Mouse (Mus musculus) layer of hippocampus, postnatal 10 days (tissue): ENCODE results near the gene Crtam. TPM values are rescaled to one million over a fixed set of nuclear protein-coding genes. Genes with fewer than 3 reads are reported as not detected.

Experiments used
- DNase-seq, 2 experiments: peaks; one replicate each; pipeline ENCODE4 v3.0.0; 2021; ENCODE audit warnings: low spot score in 2 of 2
- long read RNA-seq: library from polyadenylated mRNA; stranded (forward); transcript quantifications from one replicate; pipeline ENCODE4 v2.0.0, GENCODE M21; 2023
- total RNA-seq, 2 experiments: library from RNA; stranded (reverse); gene quantifications; 2 replicates each; pipeline ENCODE4 v1.2.3; 2021

Crtam gene
- total RNA-seq: not detected
- long read RNA-seq: 0 reads

DNA sequence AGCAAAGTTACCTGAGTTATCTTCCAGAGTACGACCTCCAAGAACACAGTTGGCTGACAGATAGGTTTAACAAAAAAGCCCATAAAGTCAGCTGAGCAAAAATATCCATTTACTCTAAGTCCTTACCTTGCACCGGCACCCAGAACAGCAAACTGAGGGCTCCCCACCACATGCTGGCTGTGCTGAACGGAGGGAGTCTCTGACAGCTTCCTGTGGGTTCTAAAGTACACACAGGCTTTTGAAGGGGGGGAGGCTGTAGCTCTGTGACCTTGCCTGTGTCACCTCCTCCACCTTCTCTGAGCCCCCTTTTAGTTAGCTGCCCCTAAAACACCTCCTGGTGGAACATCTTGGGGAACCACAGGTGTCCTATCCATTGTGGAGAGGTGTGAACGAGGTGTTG lies at the start of gene Crtam:
Crtam (minus strand) TSS at position 214 of the 400 bp plus-strand sequence.
- DNase-seq: no peak

DNA sequence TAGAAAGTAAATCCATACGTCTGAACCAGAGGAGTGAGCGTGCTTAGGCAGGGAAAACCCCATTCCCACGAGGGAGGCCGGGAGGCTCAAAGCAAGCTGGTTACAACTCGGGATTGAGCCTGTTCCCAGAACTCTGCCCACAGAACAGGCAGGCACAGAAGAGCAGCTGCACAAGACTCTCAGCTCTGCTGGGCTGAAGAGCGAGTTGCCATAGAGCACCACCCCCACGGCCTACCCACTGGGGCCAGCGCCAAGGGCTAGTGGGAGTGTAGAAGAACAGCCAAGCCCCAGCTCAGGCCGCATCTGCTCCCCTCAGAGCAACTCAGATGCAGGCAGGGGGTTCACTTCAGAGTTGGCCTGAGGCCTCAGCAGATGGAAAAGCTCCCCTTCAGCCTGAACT lies 49.7 kb upstream of the Crtam start:
- peak; percentile 76 to 82 for DNase-seq

DNA sequence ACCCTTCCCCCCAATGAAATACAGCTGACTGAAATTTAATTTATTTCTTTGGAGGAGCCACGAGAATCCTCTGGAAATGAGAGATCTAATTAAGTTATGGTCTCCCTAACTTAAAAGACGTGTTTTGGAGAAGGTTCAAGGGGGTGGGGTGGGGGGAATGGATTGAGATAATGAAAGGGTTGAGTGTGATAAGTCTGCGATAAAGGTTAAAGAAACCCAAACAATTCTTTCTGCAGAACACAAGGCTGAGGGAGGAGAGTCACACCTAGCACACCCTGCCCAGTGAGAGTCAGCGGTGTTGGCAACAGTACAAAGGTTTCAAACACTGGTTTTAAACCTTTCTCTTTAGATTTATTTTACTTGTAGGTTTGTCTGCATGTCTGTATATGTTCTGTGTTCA lies 49.0 kb upstream of the Crtam start:
- DNase-seq: no peak

DNA sequence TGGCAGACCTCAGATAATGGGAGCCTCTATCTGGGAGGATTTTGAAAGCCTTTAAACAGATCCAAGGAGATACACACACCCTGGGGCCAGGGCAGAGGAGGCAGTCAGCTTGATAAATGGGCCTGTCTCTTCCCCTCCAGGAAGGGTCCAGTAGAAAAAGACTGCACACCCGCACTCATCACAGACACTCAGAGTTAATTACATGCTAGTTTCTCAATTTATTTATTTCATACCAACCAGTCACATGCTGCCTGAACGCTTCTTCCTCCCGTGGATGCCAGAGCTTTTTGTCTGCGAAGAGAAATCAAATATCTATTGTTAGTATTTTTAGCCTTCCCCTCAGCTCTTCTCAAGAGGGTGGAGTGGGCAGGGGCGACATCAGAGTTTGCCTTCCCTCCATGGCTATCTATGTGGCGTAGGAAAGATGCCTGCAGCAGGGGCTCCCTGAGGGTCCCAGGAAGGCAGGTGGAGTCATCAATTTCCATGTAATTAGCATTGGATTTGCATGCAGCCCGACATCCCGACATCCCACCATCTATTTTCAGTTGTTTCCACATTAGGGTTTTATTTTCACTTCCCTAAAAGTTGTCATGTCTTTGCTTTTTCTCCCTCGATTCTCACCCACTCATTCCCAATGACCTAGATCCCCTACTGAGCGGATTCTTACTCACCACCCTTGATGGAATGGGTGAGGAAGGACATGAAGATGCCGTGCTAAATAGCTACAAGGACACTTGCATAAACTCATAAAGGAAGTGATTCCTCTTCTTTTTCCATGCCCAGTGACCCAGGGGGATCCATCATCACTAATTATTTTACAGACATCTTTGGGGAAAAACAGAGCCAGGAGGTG lies 46.9 kb upstream of the Crtam start:
- DNase-seq: no peak

DNA sequence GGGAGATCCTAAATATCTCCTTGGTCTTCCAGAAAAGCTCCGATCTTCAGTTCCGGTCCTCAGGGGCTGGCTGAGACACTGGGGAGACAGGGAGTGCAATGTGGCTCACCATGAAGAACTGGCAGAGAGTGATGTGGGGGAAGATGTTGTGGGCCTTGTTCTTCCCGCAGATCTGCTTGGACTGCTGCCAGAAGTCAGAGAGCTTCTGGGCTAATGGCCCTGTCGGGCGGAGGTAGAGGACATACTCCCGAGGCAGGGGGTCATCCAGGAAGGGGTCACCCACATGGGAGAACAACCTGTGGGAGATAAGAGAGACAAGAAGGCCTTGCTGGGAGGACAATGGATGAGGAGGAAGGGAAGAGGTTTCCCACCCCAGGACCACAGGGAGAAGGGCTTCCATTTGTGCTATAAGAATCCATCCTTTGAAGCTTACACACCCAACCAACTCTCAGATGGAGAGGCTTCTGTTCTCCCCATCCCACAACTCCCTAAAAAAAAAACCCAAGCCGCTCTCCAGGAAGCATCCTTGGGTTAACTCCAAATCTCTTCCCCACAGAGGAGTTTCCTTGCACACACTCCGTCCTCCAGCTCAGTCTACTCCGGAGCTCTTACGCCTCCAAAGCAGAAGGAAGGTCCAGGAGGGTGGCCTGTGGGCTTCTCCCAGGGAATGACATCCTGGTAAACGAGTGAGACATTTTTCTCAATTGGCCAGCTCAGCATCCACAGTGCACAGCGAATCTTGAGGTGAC lies 46.1 kb upstream of the Crtam start:
- no peak for DNase-seq

DNA sequence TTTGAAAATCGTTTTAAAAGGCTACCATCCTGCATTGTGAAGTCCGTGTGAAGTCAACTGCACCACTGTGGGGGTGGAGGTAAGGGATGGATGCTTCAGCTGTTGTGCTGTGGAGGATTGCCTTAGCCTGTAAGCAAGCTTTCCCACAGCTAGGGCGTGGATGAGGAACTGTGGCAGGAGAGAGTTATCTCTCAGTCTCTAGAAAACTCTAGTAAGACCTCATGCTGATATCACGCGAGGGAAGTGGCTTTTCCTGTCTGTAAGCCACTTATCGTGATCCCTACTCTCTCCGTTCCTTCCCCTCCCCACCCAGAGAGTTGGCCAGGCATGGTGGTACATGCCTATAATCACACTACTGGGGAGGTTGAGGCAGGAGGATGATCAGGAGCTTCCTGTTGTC lies 44.9 kb upstream of the Crtam start:
- DNase-seq: no peak

DNA sequence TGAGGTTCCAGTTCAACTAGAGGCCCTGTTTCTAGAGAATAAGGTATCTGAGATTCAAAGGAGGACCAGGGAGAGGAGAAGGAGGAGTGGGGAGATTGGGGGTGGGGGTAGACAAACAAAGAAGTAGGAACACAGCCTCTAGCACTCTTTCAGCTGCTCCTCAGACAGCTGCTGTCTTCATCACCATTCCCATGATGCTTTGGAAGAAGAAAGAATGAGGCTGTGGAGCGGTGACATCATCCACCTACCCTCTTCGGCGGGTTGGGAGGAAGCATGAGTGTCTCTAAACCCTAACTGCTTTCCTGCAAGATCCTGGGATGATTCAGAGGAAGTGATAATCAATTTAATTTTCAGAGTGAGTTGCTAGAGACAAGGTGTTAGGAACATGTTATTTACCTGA lies 44.4 kb upstream of the Crtam start:
- no peak for DNase-seq

DNA sequence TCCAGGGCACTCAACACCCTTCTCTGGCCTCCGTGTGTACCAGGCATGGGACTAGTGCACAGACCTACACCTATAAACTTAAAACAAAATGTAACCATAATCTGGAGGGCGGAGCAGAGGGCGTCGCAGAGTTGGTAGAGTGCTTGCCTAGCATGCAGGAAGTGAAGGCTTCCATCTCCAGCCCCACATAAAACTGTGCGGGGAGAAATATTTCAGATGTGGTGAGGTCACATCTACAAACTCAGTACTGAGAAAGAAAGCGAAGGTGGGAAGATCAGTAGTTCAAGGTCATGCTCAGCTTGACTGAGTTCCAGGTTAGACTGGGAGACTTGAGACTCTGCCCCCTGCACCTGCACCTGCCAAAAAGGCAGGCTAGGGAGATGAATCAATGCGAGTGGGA lies 43.8 kb upstream of the Crtam start:
- no peak for DNase-seq

DNA sequence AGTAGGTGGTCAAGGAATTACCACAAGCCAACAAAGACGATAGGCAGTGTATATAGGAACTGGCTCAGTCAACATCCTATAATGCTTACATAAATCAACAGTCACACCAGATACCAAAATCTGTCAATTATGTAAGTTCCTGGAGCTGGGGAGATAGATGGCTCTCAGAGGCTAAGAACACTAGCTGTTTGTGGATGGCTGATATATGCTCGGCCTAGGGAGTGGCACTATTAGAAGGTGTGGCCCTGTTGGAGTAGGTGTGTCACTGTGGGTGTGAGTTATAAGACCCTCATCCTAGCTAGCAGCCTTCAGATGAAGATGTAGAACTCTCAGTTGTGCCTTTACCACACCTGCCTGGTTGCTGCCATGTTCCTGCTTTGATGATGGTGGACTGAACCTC lies 43.2 kb upstream of the Crtam start:
- no peak for DNase-seq

DNA sequence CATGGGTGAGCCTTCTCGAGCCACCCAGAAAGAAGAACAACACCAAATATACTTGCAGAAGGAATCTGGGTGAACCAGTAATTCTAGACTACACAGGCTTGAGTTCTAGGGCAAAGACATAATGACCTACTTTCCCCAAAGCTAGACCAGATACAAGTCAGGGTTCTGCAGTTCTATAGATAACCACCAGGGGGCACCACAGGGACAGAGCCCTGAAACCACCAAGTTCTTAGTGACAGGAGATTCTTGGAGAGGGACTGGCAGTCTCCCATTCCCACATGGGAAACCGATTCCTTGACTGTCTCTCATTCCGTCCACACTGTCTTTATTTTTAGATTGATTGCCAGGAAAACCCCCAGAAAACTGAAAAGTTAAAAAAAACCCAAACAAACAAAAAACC lies 40.2 kb upstream of the Crtam start:
- peak; percentile 91 to 92 for DNase-seq

DNA sequence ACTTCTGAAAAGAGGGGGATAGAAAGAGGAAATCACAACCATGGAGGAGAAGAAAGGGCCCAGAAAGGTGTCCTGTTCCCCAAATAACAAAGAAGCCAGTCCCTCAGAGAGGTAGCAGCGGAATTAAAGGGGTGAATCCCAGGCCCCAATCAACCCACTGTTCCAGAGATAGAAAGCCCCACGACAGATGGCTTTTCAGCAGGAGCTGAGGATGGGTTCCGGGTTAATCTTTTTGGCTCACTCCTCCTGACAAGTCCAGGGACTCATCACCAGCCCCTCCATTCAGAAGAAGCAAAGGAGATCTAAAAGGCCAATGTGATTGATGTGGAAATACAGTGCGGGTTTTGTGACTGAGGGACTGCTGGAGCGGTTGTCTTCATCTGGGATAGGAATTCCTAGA lies 39.2 kb upstream of the Crtam start:
- DNase-seq: no peak

DNA sequence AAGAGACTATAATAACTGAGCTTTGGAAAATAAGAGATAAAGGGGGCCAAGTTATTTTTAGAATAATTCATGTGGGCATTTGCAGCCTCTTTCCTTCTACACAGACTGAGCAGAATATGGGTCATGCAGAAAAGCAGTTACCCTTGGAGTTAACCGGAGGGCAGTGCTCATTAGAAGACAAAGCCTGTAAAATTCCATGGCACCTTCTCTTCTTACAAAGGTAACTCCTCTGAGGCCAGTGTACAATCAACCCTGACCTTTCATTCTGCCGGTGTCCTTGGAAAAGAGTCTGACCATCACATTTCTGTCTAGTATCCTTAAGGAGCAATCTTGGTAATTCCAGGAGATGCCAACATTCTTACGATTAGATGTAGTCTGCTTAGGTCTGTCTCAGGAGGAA lies 37.0 kb upstream of the Crtam start:
- DNase-seq: no peak

DNA sequence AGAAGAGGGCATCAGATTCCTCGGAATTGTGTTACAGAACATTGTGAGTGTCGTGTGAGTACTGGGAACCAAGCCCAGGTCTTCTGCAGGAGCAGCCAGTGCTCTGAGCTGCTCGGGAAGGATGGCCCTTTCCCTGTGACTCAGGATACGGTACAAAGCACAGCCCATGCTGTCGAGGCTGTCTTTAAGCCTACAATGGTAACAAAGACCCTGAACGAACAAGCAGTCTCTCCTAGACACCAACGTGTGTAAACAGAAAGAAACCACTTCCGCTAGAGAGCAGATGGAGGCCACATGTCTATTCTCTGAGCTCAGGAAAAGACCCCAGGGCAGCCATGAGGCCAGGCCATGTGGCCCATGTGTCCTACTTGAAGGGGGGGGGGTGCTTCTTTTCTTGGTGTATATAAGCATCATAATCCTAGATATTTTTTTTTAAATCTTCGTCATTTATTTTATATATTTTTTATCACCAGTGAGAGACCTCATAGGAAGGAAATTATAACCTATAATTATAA lies 33.8 kb upstream of the Crtam start:
- peak in 1 of 2 experiments; percentile 2 for DNase-seq

DNA sequence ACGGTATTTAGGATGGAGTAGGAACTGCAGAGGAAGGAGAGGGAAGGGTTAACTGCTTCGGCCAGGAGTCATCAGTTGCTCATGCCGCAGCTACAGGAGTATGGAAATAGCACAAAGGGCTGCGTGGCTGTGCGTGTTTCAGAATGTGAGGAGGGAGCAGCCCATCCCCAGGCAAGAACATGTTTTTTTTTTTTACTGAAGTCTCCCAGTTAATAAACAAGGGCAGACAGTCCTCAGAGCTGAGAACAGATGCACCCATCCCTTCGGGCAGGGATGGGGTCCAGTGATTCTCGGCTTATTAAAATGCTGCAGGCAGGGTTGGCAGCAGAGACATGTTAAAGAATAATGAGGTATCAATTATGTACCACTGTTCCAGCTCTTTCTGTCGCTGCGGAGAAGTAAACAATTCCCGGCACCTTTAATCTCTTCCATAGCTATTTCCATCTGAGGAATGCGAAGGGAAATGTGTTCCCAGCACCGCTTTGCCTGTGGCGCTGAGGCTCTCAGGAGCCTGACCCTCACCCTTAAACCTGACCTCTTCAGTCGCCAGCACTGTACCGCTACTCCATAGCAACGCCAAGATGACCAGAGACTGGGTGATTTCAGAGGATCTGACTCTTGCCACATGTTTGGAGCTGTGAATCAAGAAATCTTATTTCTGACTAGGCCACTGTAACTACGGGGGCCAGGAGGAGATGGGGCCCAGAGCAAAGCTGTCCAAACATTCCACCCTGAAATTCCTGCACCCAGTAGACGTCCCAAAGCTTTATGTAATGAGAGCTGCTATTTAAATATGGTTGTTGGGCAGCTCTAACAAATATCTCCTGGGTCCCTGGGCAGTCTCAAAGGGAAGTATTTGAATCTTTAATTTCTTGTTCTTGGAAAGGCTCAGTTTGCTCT lies 27.4 kb upstream of the Crtam start:
- DNase-seq: peak in 1 of 2 experiments; percentile 24

DNA sequence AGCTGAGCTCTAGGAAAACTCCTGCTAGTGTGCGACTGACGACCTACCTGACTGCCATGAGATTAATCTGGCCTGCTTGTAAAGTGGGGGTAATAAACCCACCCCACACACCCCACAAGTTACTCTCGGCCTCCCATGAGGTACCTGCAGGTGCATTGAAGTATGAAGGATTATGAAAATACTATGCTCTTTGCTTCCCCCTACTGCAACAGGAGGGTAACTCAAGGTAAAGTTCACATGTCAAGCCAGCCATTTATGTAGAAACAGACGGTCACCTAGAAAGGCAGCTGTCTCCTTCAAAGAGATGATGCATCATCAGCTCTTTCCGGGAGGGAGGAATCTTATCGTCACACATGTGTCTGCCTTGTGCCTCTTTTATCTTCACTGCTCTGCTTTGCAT lies 25.4 kb upstream of the Crtam start:
- no peak for DNase-seq

DNA sequence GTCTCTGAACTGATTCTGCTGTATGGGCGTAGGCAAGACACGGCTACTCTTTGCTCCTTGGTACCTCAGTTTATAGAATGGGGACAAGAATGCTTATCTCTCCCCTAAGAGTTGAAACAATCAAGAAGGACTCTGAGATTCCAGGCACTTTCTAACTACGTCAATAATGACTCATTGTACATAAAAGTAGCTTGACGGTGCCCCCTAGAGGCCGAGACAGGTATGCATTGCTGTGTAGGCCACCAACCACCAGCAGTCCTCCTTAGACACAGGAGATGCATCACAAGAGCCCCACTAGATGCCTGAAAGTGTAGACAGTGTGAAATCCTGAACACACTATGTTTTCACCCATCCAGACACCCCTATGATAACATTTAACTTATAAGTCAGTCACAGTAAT lies 24.0 kb upstream of the Crtam start:
- peak; percentile 69 to 71 for DNase-seq

DNA sequence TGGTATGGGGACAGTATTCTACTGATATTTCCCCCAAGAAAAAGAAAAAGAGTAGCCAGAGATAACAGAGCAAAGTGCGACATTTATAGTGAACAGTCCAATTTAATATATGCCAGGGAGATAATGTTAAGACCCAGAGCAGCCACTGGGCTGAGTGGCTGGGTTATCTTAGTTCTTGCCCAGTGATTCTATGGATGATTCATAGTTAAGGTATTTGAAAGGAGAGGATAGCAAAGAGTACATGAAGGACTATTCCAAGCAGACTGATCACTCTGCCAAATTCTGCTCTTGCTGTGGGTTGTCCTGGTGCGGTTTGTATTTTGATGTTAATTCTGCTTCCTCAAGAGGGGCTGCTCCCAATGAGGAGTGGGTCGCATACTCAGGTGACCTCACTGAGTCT lies 17.3 kb upstream of the Crtam start:
- no peak for DNase-seq

DNA sequence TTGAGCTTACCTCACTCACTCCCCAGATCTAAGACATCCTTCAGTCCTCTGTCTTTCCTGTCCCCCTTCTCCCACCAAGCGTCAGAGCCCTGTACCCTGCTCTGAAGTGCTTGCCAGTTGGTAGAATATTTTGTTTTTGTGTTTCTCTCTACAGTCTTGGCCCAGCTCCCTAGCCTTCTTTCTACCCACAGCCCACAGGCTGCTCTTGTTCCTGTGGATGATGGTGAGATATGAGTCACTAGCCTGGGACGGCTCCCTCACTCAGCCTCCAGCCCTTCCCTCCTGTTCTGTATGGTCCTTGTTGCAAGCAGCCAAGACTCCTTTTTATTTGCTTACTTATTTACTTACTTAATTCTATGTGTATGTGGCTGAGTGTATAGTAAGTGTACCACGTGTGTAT lies 16.1 kb upstream of the Crtam start:
- DNase-seq: peak in 1 of 2 experiments; percentile 28

DNA sequence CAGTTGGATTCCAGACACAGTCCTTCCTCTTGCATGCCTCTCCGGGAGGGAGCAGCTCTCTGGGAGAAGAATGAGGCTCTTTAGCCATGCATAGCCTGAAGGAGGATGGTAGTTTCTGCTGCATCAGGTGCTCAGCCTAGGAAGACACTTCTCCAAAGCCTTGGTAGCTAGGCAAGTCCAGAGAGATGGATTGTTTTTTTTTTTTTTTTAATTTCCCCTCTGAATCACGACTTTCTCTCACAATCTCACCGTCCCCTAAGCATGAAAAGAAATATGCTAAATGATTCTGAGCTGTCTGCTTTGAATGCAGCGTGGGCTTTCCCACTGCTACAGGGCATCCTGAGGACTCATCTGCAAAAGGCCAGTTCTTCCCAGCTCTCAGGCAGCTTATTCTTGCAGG lies 10.1 kb upstream of the Crtam start:
- DNase-seq: no peak

DNA sequence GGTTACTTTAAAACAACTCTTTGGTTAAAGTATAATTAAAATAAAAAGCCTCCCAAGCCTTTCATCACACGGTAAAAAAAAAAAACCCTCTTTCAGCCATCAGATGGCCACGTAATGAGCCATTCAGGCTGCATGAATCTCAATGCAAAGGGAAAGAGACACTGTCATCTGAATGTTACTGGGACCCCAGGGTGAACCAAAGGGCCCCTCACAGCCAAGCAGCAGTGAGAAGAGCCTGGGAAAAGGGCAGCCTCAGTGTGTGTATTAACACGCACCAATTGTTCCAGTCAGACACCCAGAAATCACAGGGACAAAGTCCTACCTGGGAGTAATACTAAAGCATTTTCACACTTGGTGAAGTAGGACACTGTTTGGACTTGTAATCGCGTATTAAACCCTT lies 8.0 kb upstream of the Crtam start:
- DNase-seq: no peak
